Mouse (Mus musculus) gastrocnemius, postnatal 4 days (tissue): ENCODE measurements at regions not wholly inside any gene's neighbourhood (a gene's known extent, or its start where the extent isn't known, plus 50 kb on each side); places are given as distances from the start of the nearest gene placed in this dataset.
A peak's percentile ranks its signal among the peaks of the same experiment; 100 is the strongest.

Experiments
- DNase-seq, 2 experiments: peaks; one replicate each; pipeline ENCODE4 v3.0.0; 2021 to 2022; ENCODE audit warnings: low spot score in 2 of 2, mixed read lengths in 2 of 2

GRCm38 (mm10) chr1:138011581-138011980 is 163.9 kb downstream of the Ptprc start:
- no peak for DNase-seq

GRCm38 (mm10) chr1:138010910-138011477 is 164.5 kb downstream of the Ptprc start:
- peak in 1 of 2 experiments; percentile 26 for DNase-seq

- DNase-seq = no peak
Observed at GRCm38 (mm10) chr1:138006811-138007210, 168.7 kb downstream of the Ptprc start.

- no peak for DNase-seq
Observed at GRCm38 (mm10) chr1:138004319-138004718, 171.2 kb downstream of the Ptprc start.

DNA sequence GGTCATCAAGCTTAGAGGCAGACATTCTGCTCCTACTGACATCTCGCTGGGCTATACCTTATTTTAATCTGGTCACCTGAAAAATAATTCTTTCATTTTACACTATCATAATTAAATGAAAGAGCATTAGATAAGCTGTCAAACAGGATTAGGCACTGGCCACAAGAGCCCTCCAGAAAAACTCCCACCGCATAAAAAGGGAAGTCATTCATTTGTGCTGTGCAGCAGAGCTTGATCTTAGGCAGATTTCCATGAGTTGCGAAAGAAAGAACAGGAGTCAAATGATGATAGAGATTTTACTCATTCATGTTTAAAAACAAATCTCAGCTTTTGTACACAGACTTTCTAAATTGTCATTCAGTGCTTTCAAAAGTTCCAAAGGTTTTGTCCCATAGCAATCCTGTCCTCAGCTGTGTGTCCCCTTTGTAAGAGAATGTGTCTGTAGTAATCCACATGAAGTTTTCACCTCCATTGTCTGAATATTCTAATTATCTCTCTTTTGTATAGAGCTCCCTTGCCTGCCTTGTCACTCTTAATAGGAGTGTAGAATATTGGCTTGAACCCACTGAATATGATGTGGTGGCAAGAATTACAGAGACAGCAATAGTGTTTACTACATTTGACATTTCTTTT is 176.1 kb downstream of the Ptprc start:
- DNase-seq = no peak

GRCm38 (mm10) chr1:137996041-137996440 is 179.5 kb downstream of the Ptprc start:
- DNase-seq = no peak

- no peak for DNase-seq
Observed at GRCm38 (mm10) chr1:137991936-137992335, 183.6 kb downstream of the Ptprc start.

DNA sequence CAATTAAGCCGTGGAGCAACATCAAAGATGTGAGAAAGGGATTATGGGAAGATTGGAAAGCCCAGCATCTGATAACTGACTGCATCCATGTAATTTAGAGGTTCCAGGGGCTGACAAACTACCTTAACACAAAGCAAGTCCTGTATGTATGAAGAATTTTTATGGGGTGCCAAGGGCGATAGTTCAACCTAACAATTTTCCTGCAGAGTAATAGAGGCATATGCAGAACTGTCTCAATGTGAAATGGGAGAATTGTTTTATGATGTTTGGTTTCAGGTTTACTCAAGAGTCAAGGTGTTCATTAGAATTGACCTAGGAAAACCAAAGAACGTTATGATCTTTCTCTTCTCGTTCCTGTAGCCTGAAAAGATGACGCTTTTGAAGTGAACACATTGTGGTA is 184.1 kb downstream of the Ptprc start:
- DNase-seq = no peak

DNA sequence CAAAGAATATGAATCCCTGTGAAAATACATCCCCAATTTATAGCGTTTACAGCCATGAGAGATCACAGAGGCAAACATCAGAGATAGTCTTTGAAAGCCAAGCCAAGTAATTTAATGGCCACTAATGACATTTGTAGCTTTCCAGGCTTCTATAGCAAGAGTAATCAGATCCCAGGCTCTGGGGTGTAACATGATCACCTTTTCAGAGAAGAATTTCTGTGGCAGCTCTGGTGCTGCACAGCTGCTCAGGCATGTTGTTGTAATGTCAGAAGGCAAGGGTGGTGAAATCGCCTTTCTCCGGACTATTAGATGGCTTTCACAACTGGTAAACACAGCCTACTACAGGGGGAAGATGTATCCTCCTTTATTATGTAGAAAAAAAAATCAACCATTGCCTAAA is 202.1 kb downstream of the Ptprc start:
- no peak for DNase-seq

DNA sequence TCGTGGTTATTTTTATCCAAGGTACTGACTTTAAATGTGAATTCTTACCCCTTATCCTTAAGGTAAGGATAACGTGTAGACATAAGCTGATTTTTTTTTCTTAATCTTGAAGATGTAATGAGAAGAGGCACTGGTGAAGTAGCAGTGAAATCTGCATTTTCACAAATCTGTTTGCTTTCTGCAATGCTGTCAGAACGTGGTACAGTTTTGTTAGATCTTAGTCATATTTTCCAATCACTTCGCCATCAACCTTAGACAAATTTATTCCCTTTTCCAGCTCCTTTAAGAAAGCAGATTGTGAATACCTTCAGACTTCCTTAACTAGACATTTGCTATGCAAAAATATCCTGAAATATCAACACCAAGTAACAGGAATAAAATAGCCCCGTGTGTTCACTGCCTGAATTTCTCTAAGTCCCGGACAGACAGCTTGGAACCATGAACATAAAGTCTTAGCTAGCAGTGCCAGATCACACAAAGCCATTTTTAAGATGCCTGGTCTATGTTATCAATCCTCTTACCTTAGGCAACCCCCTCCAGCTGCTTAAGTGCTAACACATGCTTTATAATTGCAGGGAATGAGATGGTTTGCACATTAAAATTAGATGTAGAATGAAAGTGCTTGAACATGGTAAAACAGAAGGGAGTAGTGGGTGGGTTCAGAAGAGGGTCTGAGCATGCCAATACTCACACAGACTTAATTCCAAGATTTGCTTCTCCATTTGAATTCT is 202.7 kb downstream of the Ptprc start:
- DNase-seq = no peak

DNA sequence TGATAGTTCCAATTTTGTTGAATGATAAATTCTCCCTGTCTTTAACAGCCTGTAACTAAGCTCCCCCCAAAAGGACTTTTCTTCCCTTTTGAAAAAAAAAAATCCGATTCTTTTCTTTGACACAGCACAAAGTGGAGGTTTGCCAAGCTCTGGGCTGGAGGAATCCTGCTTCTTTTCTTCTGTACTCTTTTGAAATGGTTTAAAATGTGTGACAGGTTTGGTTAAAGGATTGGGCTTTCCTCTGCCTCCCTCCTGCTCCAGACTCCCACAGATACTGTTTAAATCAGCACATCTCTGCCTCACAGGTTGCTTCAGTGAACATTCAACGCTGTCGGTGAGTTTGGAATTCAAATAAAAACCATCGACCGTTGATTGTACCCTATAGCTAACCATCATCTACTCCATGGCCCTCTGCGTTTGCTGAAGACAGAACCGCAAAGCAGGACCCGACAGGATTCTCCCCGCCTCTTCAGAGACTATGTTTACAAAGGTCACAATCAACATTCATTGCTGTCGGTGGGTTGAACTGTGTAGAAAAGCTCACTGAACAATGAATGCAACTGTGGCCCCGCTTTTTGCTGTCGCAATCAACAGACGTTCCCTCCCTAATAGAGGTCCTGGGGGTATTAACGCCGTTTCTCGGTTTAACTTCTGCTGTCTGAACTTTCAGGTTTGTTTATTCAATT is 209.2 kb downstream of the Ptprc start:
- DNase-seq = no peak

- DNase-seq = no peak
Observed at GRCm38 (mm10) chr1:137963656-137964055, 211.9 kb downstream of the Ptprc start.

DNA sequence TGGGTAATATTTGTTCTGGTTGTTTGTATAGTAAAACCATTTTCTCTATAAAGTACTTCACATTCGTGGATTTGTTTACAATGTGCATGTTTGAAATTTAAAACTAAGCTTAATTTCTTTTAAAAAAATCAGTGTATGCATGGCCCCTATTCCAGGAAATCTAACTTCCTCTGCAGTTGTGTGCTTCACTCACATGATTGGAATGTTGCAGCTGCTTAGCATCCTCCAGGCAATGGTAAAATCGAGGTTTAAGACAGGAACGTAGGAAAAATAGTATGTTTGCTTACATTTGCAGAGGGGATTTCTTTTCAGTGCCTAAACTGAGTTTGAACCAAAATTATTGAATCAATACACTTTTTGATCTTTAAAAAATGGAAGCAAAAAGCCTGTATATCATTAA is 217.5 kb downstream of the Ptprc start:
- no peak for DNase-seq

- no peak for DNase-seq
Observed at GRCm38 (mm10) chr1:137955993-137956392, 219.5 kb downstream of the Ptprc start.

GRCm38 (mm10) chr1:137955139-137955538 is 220.4 kb downstream of the Ptprc start:
- DNase-seq = no peak

GRCm38 (mm10) chr1:137953369-137953768 is 222.1 kb downstream of the Ptprc start:
- no peak for DNase-seq

DNA sequence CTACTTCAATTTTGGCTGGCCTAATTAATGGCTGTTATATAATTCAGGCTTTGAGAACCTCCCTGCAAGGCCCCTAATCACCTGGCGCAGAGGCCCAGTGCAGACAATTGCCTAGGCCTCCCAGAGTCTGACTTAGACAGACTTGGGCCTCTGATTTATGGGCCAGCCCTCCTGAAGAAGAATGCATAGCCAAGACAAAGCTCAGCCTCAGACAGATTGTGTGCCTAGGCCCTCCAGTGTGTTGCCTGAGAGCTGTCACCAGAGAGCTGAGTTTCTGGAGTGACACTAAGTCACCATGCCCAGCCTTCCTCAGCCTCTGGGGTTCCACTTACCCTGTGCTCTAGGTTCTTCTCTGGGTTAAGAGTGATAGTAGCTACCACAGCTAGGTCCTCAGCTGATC is 222.7 kb downstream of the Ptprc start:
- DNase-seq = no peak

DNA sequence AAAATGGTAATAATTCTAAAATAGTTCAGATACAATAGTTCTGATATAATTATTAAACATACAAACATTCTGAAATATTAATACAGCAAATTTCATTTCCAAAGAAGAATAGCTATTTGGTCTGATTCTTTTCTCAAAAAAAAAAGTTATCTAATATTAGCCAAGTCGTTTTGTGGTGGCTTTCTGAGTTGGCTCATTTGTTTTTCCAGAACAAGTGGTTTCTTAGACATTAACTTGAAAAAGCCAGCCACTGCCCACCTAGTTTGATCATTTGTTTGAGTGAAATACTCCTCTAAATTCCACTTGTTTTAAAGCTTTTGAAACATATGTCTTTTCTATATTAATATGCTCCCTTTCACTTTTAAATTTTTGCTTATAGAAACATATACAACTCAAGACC is 227.6 kb downstream of the Ptprc start:
- DNase-seq = no peak

GRCm38 (mm10) chr1:137941776-137942522 is 233.6 kb downstream of the Ptprc start:
- no peak for DNase-seq

- DNase-seq = no peak
Observed at GRCm38 (mm10) chr1:137935746-137936145, 239.8 kb downstream of the Ptprc start.

DNA sequence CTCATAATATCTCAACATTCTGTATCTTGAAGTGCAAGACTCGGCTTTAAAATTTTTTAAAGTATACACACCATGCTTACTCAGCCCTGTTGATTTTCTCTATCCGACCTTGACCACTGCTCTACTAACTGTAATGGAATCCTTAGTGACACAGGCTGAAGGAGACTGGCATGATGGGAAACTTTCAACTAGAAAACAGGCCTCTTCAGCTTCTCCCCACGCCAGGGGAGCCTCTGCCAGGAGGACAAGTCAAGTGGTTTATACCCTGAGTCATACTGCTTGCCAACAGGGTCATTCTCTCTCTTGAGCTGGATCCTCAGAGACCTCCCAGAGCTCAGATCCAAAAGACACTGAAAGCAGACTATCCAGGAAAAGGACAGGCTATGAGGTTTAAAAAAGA is 245.7 kb downstream of the Ptprc start:
- no peak for DNase-seq
